Mouse (Mus musculus): Measurements from ENCODE around the gene Dhodh. TPM values are rescaled to one million over a fixed set of nuclear protein-coding genes. Genes with fewer than 3 reads are reported as not detected.

The Dhodh gene
- polyA plus RNA-seq, 1 experiment from 2014 or later = 4.3 TPM

DNA sequence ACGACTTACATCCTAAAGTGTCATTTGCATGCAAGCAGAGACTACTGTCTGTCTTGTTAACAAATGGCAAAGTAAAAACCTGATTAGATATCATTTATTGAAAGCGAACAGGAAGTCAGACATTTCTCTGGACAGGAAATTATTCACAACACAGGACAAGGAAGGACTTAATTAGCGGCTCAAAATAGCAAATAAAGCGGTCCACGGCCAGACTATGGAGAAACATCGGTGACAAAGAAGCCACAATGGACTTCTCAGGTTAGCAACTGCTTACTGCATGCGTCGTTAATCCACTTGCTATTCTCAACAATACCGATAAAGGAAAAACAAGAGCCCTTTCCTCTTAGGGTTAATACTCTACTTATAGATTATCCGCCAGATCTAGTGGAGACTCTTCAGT is 43.7 kb downstream of the Dhodh start:
- Histone ChIP-seq H3K36me3 (ENCODE audit: inconsistent target) (peaks cover 35% of the 10 kb centered on the region), H3K27ac (peak overlapping the region; percentile 88), H3K4me3 (ENCODE audit: inconsistent target) (peak overlapping the region; percentile 97), H3K79me2 (ENCODE audit: inconsistent target) (peaks cover 40% of the 10 kb centered on the region)
- 3% methylated on average over 10 of the region's 10 CpGs for WGBS (ENCODE audit: missing documents)

GRCm38 (mm10) chr8:109563881-109564280 is 44.6 kb downstream of the Dhodh start:
- Histone ChIP-seq H3K79me2 (ENCODE audit: inconsistent target) (peaks cover 40% of the 10 kb centered on the region), H3K36me3 (ENCODE audit: inconsistent target) (peaks cover 38% of the 10 kb centered on the region), H3K4me3 (ENCODE audit: inconsistent target) (peak overlapping the region; percentile 97; the same call in 1 of the 2 replicates), H3K27ac (peak overlapping the region; percentile 13; the same call in 1 of the 2 replicates)
- 0% methylated on average over 1 of the region's 2 CpGs for WGBS (ENCODE audit: missing documents)

- no peak overlapping the region for H3K4me3 ChIP-seq (ENCODE audit: inconsistent target)
- H3K27ac ChIP-seq = no peak overlapping the region
- peaks cover 96% of the 10 kb centered on the region for H3K36me3 ChIP-seq (ENCODE audit: inconsistent target)
- 64% methylated on average over 3 of the region's 3 CpGs for WGBS (ENCODE audit: missing documents)
- no peaks in the 10 kb centered on the region for H3K79me2 ChIP-seq (ENCODE audit: inconsistent target)
These were observed 56.8 kb downstream of the Dhodh start for GRCm38 (mm10) chr8:109551663-109552062.

- WGBS (ENCODE audit: missing documents) = 14% methylated on average over 1 of the region's 3 CpGs
These were observed 64.4 kb downstream of the Dhodh start for GRCm38 (mm10) chr8:109544049-109544448.

GRCm38 (mm10) chr8:109542748-109543519 is 65.5 kb downstream of the Dhodh start:
- peaks cover 10% of the 10 kb centered on the region for H3K36me3 ChIP-seq (ENCODE audit: inconsistent target)
- no peaks in the 10 kb centered on the region for H3K79me2 ChIP-seq (ENCODE audit: inconsistent target)
- H3K4me3 ChIP-seq (ENCODE audit: inconsistent target) = no peak overlapping the region
- WGBS (ENCODE audit: missing documents) = 73% methylated on average over 8 of the region's 8 CpGs
- no peak overlapping the region for H3K27ac ChIP-seq

More at GRCm38 (mm10) chr8:109544049-109544448, 64.4 kb downstream of the Dhodh start:
- H3K27ac ChIP-seq = no peak overlapping the region
- H3K36me3 ChIP-seq (ENCODE audit: inconsistent target) = peaks cover 20% of the 10 kb centered on the region
- no peaks in the 10 kb centered on the region for H3K79me2 ChIP-seq (ENCODE audit: inconsistent target)
- H3K4me3 ChIP-seq (ENCODE audit: inconsistent target) = no peak overlapping the region

DNA sequence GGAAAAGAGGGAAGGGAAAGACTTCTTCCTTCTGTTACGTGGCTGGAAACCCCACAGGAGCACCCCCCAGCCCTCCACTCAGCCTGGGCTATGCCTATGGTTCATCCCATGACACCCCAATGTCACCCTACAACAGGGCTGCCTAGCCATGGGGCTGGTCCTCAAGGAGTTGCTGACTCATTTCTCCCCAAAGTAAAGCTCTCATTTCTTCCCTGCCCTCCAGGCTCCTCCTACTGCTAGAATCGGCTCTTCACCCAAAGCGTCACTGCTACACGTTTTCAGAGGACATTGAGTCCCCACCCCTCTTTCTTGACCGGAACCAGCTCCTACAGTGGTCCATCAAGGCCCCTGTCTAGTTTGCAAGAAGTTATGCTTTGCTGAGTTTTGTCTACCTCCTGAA is 66.3 kb downstream of the Dhodh start:
- no peaks in the 10 kb centered on the region for H3K79me2 ChIP-seq (ENCODE audit: inconsistent target)
- 78% methylated on average over 5 of the region's 5 CpGs for WGBS (ENCODE audit: missing documents)
- peaks cover 2% of the 10 kb centered on the region; the same call in 1 of the 2 replicates for H3K36me3 ChIP-seq (ENCODE audit: inconsistent target)
- no peak overlapping the region for H3K4me3 ChIP-seq (ENCODE audit: inconsistent target)
- no peak overlapping the region for H3K27ac ChIP-seq

Other genes with a start within 250 kb of the Dhodh start
- gene Pmfbp1, start 114.6 kb downstream of the Dhodh start, polyA plus RNA-seq (2018) = not detected in 3 replicates
- 29.7 to 48.5 TPM (median 41.9 TPM) in 3 replicates for gene Dhx38, start 42.8 kb downstream of the Dhodh start, polyA plus RNA-seq (2018)
- 7.9 to 15.1 TPM (median 9.1 TPM) in 3 replicates for gene Txnl4b, start 42.8 kb downstream of the Dhodh start, polyA plus RNA-seq (2018)
- gene Hp, start 29.5 kb downstream of the Dhodh start, polyA plus RNA-seq (2018) = 0.70 to 2.3 TPM (median 1.1 TPM) in 3 replicates
- gene Pkd1l3, start 5.8 kb upstream of the Dhodh start, polyA plus RNA-seq (2018) = 0.07 to 0.17 TPM (median 0.11 TPM) in 3 replicates
- gene Ist1, start 84.6 kb upstream of the Dhodh start, polyA plus RNA-seq (2018) = 79.1 to 112 TPM (median 87.3 TPM) in 3 replicates
- gene Zfp821, start 96.9 kb upstream of the Dhodh start, polyA plus RNA-seq (2018) = 9.2 to 15.3 TPM (median 14.5 TPM) in 3 replicates
- gene Atxn1l, start 129.1 kb upstream of the Dhodh start, polyA plus RNA-seq (2018) = 15.8 to 17.7 TPM (median 17.0 TPM) in 3 replicates
- 80.1 to 112 TPM (median 80.8 TPM) in 3 replicates for gene Ap1g1, start 169.9 kb upstream of the Dhodh start, polyA plus RNA-seq (2018)

All from macrophage (primary cell).